Mouse (Mus musculus) regulatory T cell (primary cell): ENCODE results near the gene B4galt5.
"Not testable (repeated sequence)": the region's sequence is repeated elsewhere in the genome, so short reads cannot be mapped to it uniquely, and the experiment has no call there.

ENCODE experiments used
- in situ Hi-C: fragments of 300-600 bp; cut with MboI, MseI; formaldehyde crosslinking; loops from one replicate; pipeline ENCODE4 v1.15.1; 2025; ENCODE audit warnings: high pct_unique_total_duplicates

The B4galt5 gene

DNA sequence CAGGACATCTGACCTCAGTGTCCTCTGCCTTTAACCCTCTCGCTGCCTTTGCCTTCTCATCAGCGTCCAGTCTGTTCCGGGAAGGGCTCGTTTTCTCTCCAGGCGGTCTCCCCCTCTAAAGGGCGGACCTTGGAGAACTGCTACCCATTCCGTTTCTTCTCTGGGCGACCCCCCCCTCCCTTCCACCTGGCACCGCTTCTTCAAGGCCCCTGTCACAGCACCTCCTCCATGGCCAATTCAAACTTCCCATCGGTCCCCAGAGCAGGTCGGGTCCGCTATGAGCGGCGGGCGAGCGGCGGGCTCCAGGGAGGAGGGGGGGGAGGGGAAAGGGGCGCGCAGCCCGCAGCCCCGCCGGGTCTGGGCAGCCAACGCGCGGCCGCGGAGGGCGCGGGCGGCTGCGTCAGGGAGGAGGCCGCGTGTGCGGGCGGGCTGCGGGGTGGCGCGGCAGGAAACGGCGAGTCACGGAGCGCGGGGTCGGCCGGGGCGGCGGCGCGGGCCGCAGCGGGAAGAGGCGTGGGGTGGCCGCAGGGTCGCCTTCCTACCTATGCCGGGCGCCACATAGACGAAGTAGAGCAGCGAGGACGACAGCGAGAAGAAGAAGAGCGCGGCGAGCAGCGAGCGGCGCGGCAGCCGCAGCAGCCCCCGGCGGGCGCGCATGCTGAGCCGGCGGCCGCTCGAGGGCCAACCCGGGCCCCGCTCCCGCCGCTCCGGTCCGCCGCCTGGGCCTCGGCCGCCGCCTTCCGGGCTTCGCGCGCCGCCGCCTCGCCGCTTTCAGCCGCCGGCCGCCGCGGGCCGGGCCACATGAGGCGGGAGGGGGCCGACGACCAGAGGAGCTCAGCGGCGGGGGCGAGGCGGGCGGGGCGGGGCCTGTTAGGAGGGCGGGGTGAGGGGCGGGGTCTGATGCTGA lies at the start of gene B4galt5:
TSS of gene B4galt5 (minus strand) at position 808 of the 907 bp plus-strand sequence.
- in situ Hi-C loops: no loop called here

- in situ Hi-C loops: not testable (repeated sequence)
These were observed 47.4 kb upstream of the B4galt5 start for GRCm38 (mm10) chr2:167396420-167396819.

- in situ Hi-C loops: no loop called here
These were observed 45.4 kb upstream of the B4galt5 start for GRCm38 (mm10) chr2:167394426-167394825.

DNA sequence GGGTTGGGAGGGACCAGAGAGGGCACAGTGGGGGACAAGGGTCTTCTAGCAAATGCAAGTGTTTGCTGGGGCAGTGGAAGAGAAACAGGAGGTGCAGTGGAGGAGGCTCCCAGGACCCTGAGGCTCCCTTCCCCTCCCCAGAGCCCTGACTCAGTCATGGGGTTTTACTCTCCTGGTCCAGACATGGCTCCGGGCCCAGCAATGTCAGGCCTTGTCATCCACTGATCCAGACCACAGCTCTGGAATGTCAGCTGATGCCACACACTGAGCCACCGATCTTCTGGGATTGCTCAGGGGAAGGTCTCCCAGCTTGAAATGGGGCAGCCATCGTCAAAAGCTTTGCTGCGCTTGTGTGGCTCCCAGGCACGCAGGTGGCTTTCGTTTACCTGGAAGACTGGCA lies 38.0 kb upstream of the B4galt5 start:
- in situ Hi-C loops: no loop called here

DNA sequence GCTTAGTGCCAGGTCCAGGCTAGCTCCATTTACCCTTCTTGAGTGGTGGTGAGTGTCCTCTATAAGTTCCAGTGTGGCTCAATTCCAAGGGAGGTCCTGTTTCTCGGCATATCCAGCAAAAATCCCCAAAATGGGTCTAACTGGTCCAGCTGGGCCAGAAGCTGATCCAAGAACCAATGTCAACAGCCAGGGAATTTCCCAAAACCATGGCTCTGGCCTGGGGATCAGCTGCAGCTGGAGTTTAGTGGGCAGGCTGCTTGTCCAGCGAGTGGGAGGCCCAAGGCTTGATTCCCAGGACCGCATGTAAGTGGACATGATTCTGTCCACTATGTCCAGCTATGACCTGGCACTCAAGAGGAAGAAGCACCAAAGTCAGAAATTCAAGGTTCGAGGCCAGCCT lies 37.5 kb upstream of the B4galt5 start:
- in situ Hi-C loops: no loop called here

DNA sequence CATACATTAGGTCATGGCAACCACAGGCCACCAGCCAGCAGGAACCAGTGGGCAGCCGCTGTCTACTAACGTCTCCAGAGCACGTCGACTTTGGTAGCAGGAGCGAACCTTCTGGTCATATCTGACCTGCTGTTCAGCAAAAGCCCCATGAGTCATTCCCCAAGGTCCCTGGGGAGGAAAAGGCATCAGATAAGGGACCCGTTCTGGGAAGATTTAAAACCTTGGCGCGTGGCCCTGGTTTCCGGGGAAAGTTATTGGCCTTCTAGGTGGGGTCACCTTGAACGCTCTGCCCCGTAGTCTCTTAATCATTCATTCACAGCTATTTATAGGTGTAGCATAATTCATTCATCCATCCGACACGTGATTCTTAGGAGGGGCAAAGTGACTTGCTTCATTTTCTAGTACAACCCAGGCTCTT lies 34.7 kb upstream of the B4galt5 start:
- in situ Hi-C loops: no loop called here

DNA sequence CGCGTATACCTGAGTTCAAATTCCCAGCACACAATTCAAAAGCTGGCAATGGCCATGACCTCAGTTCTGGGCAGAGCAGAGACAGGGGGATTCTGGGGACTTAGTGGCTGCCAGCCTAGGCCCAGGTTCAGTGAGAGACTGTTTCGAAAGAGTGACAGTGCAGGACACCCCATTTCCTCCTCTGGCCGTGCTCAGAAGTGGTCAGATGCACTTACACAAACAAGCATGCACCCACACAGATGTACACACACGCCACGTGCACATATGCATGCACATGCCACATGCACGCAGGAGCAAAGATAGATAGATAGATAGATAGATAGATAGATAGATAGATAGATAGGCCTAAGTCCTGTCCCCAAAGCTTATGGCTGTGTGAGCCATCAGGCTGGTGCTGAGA lies 33.4 kb upstream of the B4galt5 start:
- in situ Hi-C loops: no loop called here

- in situ Hi-C loops: no loop called here
These were observed 32.6 kb upstream of the B4galt5 start for GRCm38 (mm10) chr2:167381596-167381995.

GRCm38 (mm10) chr2:167380615-167381285 lies 31.8 kb upstream of the B4galt5 start:
- in situ Hi-C loops: no loop called here

DNA sequence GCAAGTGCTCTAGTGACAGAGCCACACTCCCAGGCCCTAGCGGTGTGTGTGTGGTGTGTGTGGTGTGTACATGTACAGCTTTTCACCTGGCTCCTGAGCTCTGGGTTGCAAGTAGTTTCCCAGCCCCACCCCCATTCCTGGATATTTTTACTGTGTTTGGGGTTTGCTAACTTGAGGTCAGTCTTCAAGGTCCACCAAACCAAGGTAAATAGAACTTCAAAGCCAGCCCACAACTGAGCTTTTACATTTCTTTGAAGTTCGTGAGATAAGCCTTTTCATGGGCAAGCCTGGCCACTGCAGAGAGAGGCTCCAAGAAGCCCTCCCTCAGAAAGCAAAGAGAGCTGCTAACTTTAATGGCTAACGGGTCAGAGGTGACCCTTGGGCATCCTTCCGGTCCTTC lies 30.0 kb upstream of the B4galt5 start:
- in situ Hi-C loops: no loop called here

DNA sequence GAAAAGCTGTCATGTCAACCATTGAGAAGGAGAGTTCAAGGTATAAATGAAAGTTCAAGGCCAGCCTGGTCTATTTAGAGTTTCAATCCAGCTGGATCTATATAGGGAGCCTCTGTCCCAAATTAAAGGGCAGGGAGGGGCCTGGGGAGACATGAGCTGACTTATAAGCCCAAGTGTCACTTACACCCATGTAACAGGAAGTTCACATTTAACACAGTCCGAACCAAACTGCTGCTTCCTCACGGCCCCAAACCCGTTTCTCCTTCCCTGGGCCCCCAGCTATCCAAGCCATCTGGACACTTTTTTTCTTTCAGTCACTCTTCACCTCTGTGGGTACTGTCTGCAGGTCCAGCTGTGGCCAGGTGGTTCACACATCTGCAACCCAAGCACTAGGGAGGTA lies 28.7 kb upstream of the B4galt5 start:
- in situ Hi-C loops: no loop called here

- in situ Hi-C loops: no loop called here
These were observed 27.2 kb upstream of the B4galt5 start for GRCm38 (mm10) chr2:167376160-167376564.

DNA sequence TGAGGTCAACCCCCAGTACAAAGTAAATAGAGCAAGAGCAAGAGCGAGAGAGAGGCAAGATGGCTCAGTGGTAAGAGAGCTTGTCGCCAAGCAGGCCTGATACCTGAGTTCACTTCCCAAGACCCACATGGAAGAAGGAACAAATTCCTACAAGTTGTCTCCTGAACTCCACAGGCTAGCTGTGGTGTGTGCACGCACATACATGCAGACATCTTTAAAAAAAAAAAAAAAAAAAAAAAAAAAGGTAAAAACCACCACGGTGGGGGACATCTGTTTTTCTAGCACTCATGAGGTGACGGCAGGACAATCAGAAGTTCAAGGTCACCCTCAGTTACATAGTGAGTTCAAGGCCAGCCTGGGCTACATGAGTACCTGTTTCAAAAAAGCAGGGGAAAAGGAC lies 26.7 kb upstream of the B4galt5 start:
- in situ Hi-C loops: no loop called here

DNA sequence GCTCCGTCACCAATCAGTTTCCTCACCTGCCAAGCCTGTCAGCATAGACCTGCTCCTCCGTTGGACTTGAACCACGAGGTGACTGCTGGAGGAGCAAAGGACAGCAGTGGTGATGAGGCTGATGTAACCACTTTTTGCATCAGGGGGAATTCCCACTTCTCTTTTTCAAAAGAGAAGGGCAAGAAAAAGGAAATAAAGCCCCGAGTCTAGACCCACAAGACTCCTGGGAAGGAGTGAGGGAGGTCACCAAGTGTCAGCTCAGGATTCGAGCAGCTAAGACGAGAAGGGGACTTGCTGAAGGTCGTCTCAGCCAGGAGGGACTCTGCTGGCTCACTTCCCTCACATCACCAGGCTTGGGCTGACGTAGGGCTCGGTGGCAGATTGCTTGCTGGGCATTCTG lies 26.2 kb upstream of the B4galt5 start:
- in situ Hi-C loops: no loop called here

- in situ Hi-C loops: no loop called here
These were observed 25.3 kb upstream of the B4galt5 start for GRCm38 (mm10) chr2:167374191-167374805.

DNA sequence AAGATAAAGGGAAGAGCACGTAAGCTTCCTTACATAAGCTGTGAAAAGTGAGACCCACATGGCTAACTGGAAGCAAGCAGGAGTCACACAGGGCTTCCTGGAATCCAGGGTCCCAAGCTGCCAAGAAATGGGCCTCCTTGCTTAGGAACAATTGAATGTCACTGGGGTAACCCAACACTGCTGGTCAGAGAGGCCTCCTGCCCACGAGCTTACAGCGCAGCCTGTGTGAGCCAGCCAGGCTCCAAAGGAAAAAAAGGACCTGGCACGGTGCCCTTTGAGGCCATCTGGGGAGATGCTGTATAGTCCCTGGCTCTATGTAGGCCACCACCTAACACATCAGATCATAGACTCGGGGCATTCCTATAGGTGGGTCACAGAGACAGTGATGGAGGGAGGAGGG lies 24.3 kb upstream of the B4galt5 start:
- in situ Hi-C loops: no loop called here

DNA sequence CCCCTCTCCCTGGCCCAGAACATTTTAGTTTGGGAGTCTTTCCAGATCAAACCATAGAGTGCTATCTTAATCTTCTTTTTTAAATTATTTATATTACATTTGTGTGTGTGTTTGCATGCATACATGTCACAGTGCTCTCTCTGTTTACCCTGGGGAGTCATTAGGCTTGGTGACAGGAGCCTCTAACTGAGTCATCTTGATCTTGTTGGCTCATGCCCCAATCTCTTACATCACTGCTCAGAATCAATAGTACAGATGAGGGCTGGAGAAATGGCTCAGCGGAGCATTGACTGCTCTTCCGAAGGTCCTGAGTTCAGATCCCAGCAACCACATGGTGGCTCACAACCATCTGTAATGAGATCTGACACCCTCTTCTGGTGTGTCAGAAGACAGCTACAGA lies 22.5 kb upstream of the B4galt5 start:
- in situ Hi-C loops: no loop called here

DNA sequence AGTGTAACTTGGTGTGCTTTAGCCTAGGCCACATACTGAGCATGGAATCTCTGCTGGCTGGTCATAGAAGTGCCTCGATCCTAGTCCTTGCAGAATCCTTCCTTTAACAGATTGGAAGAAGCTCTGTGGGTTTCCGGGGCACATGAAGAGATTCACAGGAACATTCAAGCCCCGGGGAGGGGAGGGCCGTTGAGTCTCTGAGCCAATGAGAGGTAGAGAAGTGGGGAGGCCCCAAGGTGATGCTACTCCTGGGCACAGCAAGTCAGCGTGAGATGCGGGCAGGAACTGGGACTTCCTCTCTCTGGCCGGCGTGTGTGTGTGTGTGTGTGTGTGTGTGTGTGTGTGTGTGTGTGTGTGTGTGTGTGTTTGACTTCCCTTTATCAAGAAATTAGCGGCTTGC lies 19.3 kb upstream of the B4galt5 start:
- in situ Hi-C loops: no loop called here

GRCm38 (mm10) chr2:167367777-167368281 lies 18.8 kb upstream of the B4galt5 start:
- in situ Hi-C loops: no loop called here

- in situ Hi-C loops: no loop called here
These were observed 18.3 kb upstream of the B4galt5 start for GRCm38 (mm10) chr2:167367325-167367724.

DNA sequence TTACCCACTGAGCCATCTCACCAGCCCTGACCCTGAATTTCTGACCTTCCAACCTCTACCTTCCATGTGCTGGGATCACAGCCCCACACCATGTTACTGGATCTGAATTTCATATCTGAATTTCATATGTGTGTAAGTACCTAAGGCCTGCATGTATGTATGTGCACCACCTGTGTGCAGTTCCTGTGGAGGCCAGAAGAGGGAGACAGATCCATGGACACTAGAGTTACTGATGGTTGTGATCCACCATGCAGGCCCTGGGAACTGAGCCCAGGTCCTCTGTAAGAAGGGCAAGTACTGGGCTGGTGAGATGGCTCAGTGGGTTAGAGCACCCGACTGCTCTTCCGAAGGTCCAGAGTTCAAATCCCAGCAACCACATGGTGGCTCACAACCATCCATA lies 16.1 kb upstream of the B4galt5 start:
- in situ Hi-C loops: no loop called here

GRCm38 (mm10) chr2:167363272-167364045 lies 14.5 kb upstream of the B4galt5 start:
- in situ Hi-C loops: no loop called here
